Mouse (Mus musculus): ENCODE measurements around the gene Ak2. TPM values are rescaled to one million over a fixed set of nuclear protein-coding genes. Genes with fewer than 3 reads are reported as not detected.

The Ak2 gene
- total RNA-seq, 1 experiment = 177 TPM

GRCm38 (mm10) chr4:129050901-129051417 is 59.2 kb downstream of the Ak2 start:
- no peak for DNase-seq (ENCODE audit: low read depth, low spot score)
- TF ChIP-seq ZNF384 (IDR thresholded peaks at IDR 0.05; ENCODE audit: low read depth, low read length) = no peak
- no peak for TF ChIP-seq MAFK (IDR thresholded peaks at IDR 0.05; ENCODE audit: insufficient read depth, low read depth, low read length)
- TF ChIP-seq HCFC1 (IDR thresholded peaks at IDR 0.05; ENCODE audit: borderline replicate concordance, insufficient read depth, low read length) = no peak
- no peak for TF ChIP-seq ZC3H11A (IDR thresholded peaks at IDR 0.05; ENCODE audit: borderline replicate concordance, low read depth, low read length)
- no peak for TF ChIP-seq CHD2 (IDR thresholded peaks at IDR 0.05; ENCODE audit: low read depth, low read length)
- H3K4me1 ChIP-seq (ENCODE audit: control insufficient read depth in 2 of 2, insufficient read depth in 2 of 2, low read length in 2 of 2, poor library complexity in 1 of 2) = peaks cover 8 to 21% of the 10 kb centered on the region in 2 experiments; a peak in 3 of 4 replicates
- in situ Hi-C loops (cut with MboI; ENCODE audit: low sequenced_read_pairs in 2 of 2, unreplicated experiment in 2 of 2) = no loop called here
- H3K4me3 ChIP-seq (ENCODE audit: insufficient read depth in 1 of 2, low read depth in 1 of 2, low read length in 2 of 2, poor library complexity in 1 of 2, severe bottlenecking in 1 of 2) = no peak overlapping the region
- H3K9ac ChIP-seq (ENCODE audit: insufficient read depth, low read depth, low read length, poor library complexity, severe bottlenecking) = peak overlapping the region; percentile 26; the same call in 1 of the 2 replicates
- H3K36me3 ChIP-seq (ENCODE audit: control insufficient read depth, insufficient read depth, low read length, poor library complexity, severe bottlenecking) = no peaks in the 10 kb centered on the region; the same call in 1 of the 2 replicates
- no peaks in the 10 kb centered on the region for H3K9me3 ChIP-seq (ENCODE audit: control insufficient read depth, insufficient read depth, low read depth, low read length)
- 0 out of 2 replicates have a peak overlapping the region, but pooled peaks have one; percentile 51 for H3K27ac ChIP-seq (ENCODE audit: insufficient read depth, low read depth, low read length, poor library complexity, severe bottlenecking)

GRCm38 (mm10) chr4:129051461-129052183 is 59.9 kb downstream of the Ak2 start:
- DNase-seq (ENCODE audit: low read depth, low spot score) = peak; percentile 53
- no peaks in the 10 kb centered on the region for H3K9me3 ChIP-seq (ENCODE audit: control insufficient read depth, insufficient read depth, low read depth, low read length)
- H3K4me1 ChIP-seq (ENCODE audit: control insufficient read depth in 2 of 2, insufficient read depth in 2 of 2, low read length in 2 of 2, poor library complexity in 1 of 2) = peaks cover 8 to 21% of the 10 kb centered on the region in 2 experiments; a peak in 3 of 4 replicates
- H3K27ac ChIP-seq (ENCODE audit: insufficient read depth, low read depth, low read length, poor library complexity, severe bottlenecking) = peak overlapping the region; percentile 51
- H3K9ac ChIP-seq (ENCODE audit: insufficient read depth, low read depth, low read length, poor library complexity, severe bottlenecking) = peak overlapping the region; percentile 35; the same call in 1 of the 2 replicates
- no peaks in the 10 kb centered on the region; the same call in 1 of the 2 replicates for H3K36me3 ChIP-seq (ENCODE audit: control insufficient read depth, insufficient read depth, low read length, poor library complexity, severe bottlenecking)
- in situ Hi-C loops (cut with MboI; ENCODE audit: low sequenced_read_pairs in 2 of 2, unreplicated experiment in 2 of 2) = no loop called here
- peak; percentile 69; the same call in 1 of the 2 replicates for TF ChIP-seq CHD2 (IDR thresholded peaks at IDR 0.05; ENCODE audit: low read depth, low read length)
- TF ChIP-seq ZNF384 (IDR thresholded peaks at IDR 0.05; ENCODE audit: low read depth, low read length) = no peak
- no peak for TF ChIP-seq ZC3H11A (IDR thresholded peaks at IDR 0.05; ENCODE audit: borderline replicate concordance, low read depth, low read length)
- H3K4me3 ChIP-seq (ENCODE audit: insufficient read depth in 1 of 2, low read depth in 1 of 2, low read length in 2 of 2, poor library complexity in 1 of 2, severe bottlenecking in 1 of 2) = no peak overlapping the region

GRCm38 (mm10) chr4:129054757-129055156 is 63.0 kb downstream of the Ak2 start:
- H3K4me3 ChIP-seq (ENCODE audit: insufficient read depth in 1 of 2, low read depth in 1 of 2, low read length in 2 of 2, poor library complexity in 1 of 2, severe bottlenecking in 1 of 2) = no peak overlapping the region
- TF ChIP-seq MAFK (IDR thresholded peaks at IDR 0.05; ENCODE audit: insufficient read depth, low read depth, low read length) = no peak
- TF ChIP-seq ZC3H11A (IDR thresholded peaks at IDR 0.05; ENCODE audit: borderline replicate concordance, low read depth, low read length) = no peak
- no peak for TF ChIP-seq ZNF384 (IDR thresholded peaks at IDR 0.05; ENCODE audit: low read depth, low read length)
- no peak for TF ChIP-seq HCFC1 (IDR thresholded peaks at IDR 0.05; ENCODE audit: borderline replicate concordance, insufficient read depth, low read length)
- no peak for TF ChIP-seq CHD2 (IDR thresholded peaks at IDR 0.05; ENCODE audit: low read depth, low read length)
- H3K4me1 ChIP-seq (ENCODE audit: control insufficient read depth in 2 of 2, insufficient read depth in 2 of 2, low read length in 2 of 2, poor library complexity in 1 of 2) = peaks cover 6 to 9% of the 10 kb centered on the region in 2 experiments; a peak in 3 of 4 replicates
- no peak overlapping the region for H3K27ac ChIP-seq (ENCODE audit: insufficient read depth, low read depth, low read length, poor library complexity, severe bottlenecking)
- H3K9ac ChIP-seq (ENCODE audit: insufficient read depth, low read depth, low read length, poor library complexity, severe bottlenecking) = no peak overlapping the region
- H3K36me3 ChIP-seq (ENCODE audit: control insufficient read depth, insufficient read depth, low read length, poor library complexity, severe bottlenecking) = no peaks in the 10 kb centered on the region; the same call in 1 of the 2 replicates
- no peaks in the 10 kb centered on the region for H3K9me3 ChIP-seq (ENCODE audit: control insufficient read depth, insufficient read depth, low read depth, low read length)
- in situ Hi-C loops (cut with MboI; ENCODE audit: low sequenced_read_pairs in 2 of 2, unreplicated experiment in 2 of 2) = no loop called here
- no peak for DNase-seq (ENCODE audit: low read depth, low spot score)

- no peak for TF ChIP-seq CHD2 (IDR thresholded peaks at IDR 0.05; ENCODE audit: low read depth, low read length)
- TF ChIP-seq MAFK (IDR thresholded peaks at IDR 0.05; ENCODE audit: insufficient read depth, low read depth, low read length) = no peak
- TF ChIP-seq ZNF384 (IDR thresholded peaks at IDR 0.05; ENCODE audit: low read depth, low read length) = no peak
- no peak for TF ChIP-seq ZC3H11A (IDR thresholded peaks at IDR 0.05; ENCODE audit: borderline replicate concordance, low read depth, low read length)
- H3K4me3 ChIP-seq (ENCODE audit: insufficient read depth in 1 of 2, low read depth in 1 of 2, low read length in 2 of 2, poor library complexity in 1 of 2, severe bottlenecking in 1 of 2) = no peak overlapping the region
- no peaks in the 10 kb centered on the region; the same call in 1 of the 2 replicates for H3K36me3 ChIP-seq (ENCODE audit: control insufficient read depth, insufficient read depth, low read length, poor library complexity, severe bottlenecking)
- DNase-seq (ENCODE audit: low read depth, low spot score) = no peak
- no peaks in the 10 kb centered on the region for H3K9me3 ChIP-seq (ENCODE audit: control insufficient read depth, insufficient read depth, low read depth, low read length)
- no peak overlapping the region for H3K9ac ChIP-seq (ENCODE audit: insufficient read depth, low read depth, low read length, poor library complexity, severe bottlenecking)
- H3K4me1 ChIP-seq (ENCODE audit: control insufficient read depth in 2 of 2, insufficient read depth in 2 of 2, low read length in 2 of 2, poor library complexity in 1 of 2) = peaks cover 4 to 9% of the 10 kb centered on the region in 2 experiments; a peak in 2 of 4 replicates
- in situ Hi-C loops (cut with MboI; ENCODE audit: low sequenced_read_pairs in 2 of 2, unreplicated experiment in 2 of 2) = no loop called here
- H3K27ac ChIP-seq (ENCODE audit: insufficient read depth, low read depth, low read length, poor library complexity, severe bottlenecking) = no peak overlapping the region
These were observed 63.8 kb downstream of the Ak2 start for GRCm38 (mm10) chr4:129055562-129055961.
